Mouse (Mus musculus) fibroblast of lung, adult 2 months (primary cell): Measurements from ENCODE around the gene Phldb2.

Experiments used
- DNase-seq: peaks from one replicate; pipeline ENCODE4 v3.0.0-alpha.2; 2011; ENCODE audit warnings: low read depth

Phldb2 gene

GRCm38 (mm10) chr16:45893796-45894195 lies 59.6 kb downstream of the Phldb2 start:
- no peak for DNase-seq

GRCm38 (mm10) chr16:45892928-45893327 lies 60.5 kb downstream of the Phldb2 start:
- peak; percentile 83 for DNase-seq

- DNase-seq: no peak
Measured at GRCm38 (mm10) chr16:45890471-45891200, 62.8 kb downstream of the Phldb2 start.

- DNase-seq: no peak
Measured at GRCm38 (mm10) chr16:45889636-45890035, 63.8 kb downstream of the Phldb2 start.

- DNase-seq: no peak
Measured at GRCm38 (mm10) chr16:45886599-45886998, 66.8 kb downstream of the Phldb2 start.

- DNase-seq: no peak
Measured at GRCm38 (mm10) chr16:45884194-45884593, 69.2 kb downstream of the Phldb2 start.

- DNase-seq: no peak
Measured at GRCm38 (mm10) chr16:45881177-45881832, 72.1 kb downstream of the Phldb2 start.

GRCm38 (mm10) chr16:45880101-45880751 lies 73.2 kb downstream of the Phldb2 start:
- DNase-seq: no peak

GRCm38 (mm10) chr16:45877739-45878138 lies 75.7 kb downstream of the Phldb2 start:
- no peak for DNase-seq

GRCm38 (mm10) chr16:45877171-45877570 lies 76.2 kb downstream of the Phldb2 start:
- no peak for DNase-seq

- no peak for DNase-seq
Measured at GRCm38 (mm10) chr16:45873397-45873796, 80.0 kb downstream of the Phldb2 start.

GRCm38 (mm10) chr16:45871286-45871976 lies 82.0 kb downstream of the Phldb2 start:
- DNase-seq: no peak

- no peak for DNase-seq
Measured at GRCm38 (mm10) chr16:45870651-45871050, 82.7 kb downstream of the Phldb2 start.

- no peak for DNase-seq
Measured at GRCm38 (mm10) chr16:45869044-45869443, 84.4 kb downstream of the Phldb2 start.

- DNase-seq: no peak
Measured at GRCm38 (mm10) chr16:45857277-45857863, 96.0 kb downstream of the Phldb2 start.

GRCm38 (mm10) chr16:45854499-45854898 lies 98.9 kb downstream of the Phldb2 start:
- no peak for DNase-seq

GRCm38 (mm10) chr16:45849045-45849444 lies 104.4 kb downstream of the Phldb2 start:
- no peak for DNase-seq

- no peak for DNase-seq
Measured at GRCm38 (mm10) chr16:45844875-45845274, 108.5 kb downstream of the Phldb2 start.

GRCm38 (mm10) chr16:45844049-45844780 lies 109.2 kb downstream of the Phldb2 start:
- no peak for DNase-seq

GRCm38 (mm10) chr16:45843351-45843891 lies 110.0 kb downstream of the Phldb2 start:
- no peak for DNase-seq

- DNase-seq: no peak
Measured at GRCm38 (mm10) chr16:45842440-45842839, 111.0 kb downstream of the Phldb2 start.
